ENCODE assay signal across 34 mouse cellular contexts in genomic region chr8:113886509-113886908, GRCm38 (mm10). TPM values are rescaled to one million over a fixed set of nuclear protein-coding genes. Genes with fewer than 3 reads are reported as not detected.
"Had no signal": no experiment of that assay in that cellular context is flagged by ENCODE, and none has a peak within 500 bp of the region (broad histone marks: within the 10 kb centered on the region; RNA-seq: fewer than 3 reads in every experiment).

No protein-coding gene starts in this region.

- H3K4me1 ChIP-seq: heart, embryonic 15.5 days; hindbrain, embryonic 10.5 days; hindbrain, embryonic 12.5 days; hindbrain, embryonic 13.5 days; hindbrain, embryonic 15.5 days; intestine, embryonic 15.5 days had no signal

- H3K9me3 ChIP-seq: heart, embryonic 15.5 days; hindbrain, embryonic 12.5 days; hindbrain, embryonic 13.5 days; hindbrain, embryonic 15.5 days; intestine, embryonic 15.5 days; kidney, embryonic 15.5 days had no signal

- H3K4me2 ChIP-seq: heart, embryonic 15.5 days; hindbrain, embryonic 12.5 days; hindbrain, embryonic 13.5 days; hindbrain, embryonic 14.5 days; hindbrain, embryonic 15.5 days; intestine, embryonic 15.5 days; kidney, embryonic 15.5 days had no signal

- H3K27me3 ChIP-seq: heart, embryonic 15.5 days; hindbrain, embryonic 12.5 days; hindbrain, embryonic 13.5 days; hindbrain, embryonic 15.5 days; intestine, embryonic 15.5 days; kidney, embryonic 15.5 days had no signal

- DNase-seq: heart, postnatal 10 days; heart, postnatal 14 days; heart, postnatal 36 days; heart, postnatal 4 days; kidney, adult 11 months; kidney, adult 18-20 months; kidney, adult 2 months; kidney, adult 8-10 months; kidney, adult 9 months; kidney, postnatal 10 days; kidney, postnatal 14 days; kidney, postnatal 25 days; kidney, postnatal 36 days; kidney, postnatal 4 days; layer of hippocampus, adult 9-11 months; layer of hippocampus, postnatal 36 days had no signal

- H3K36me3 ChIP-seq: heart, embryonic 15.5 days; hindbrain, embryonic 10.5 days; hindbrain, embryonic 12.5 days; hindbrain, embryonic 13.5 days; hindbrain, embryonic 15.5 days; intestine, embryonic 15.5 days; kidney, embryonic 15.5 days had no signal

- H3K4me3 ChIP-seq: heart, embryonic 15.5 days; hindbrain, embryonic 10.5 days; hindbrain, embryonic 12.5 days; hindbrain, embryonic 13.5 days; hindbrain, embryonic 15.5 days; intestine, embryonic 15.5 days; kidney, embryonic 15.5 days; layer of hippocampus, adult 2 months; left cerebral cortex, adult 2 months had no signal

- H3K9ac ChIP-seq: heart, embryonic 15.5 days; hindbrain, embryonic 12.5 days; hindbrain, embryonic 13.5 days; hindbrain, embryonic 14.5 days; hindbrain, embryonic 15.5 days; intestine, embryonic 15.5 days; kidney, embryonic 15.5 days had no signal

- ATAC-seq: hindbrain, embryonic 16.5 days; hindbrain, postnatal 0 days; inflammation-experienced regulatory T-cells, adult 6 months; intestine, embryonic 15.5 days; intestine, embryonic 16.5 days; intestine, postnatal 0 days had no signal

- H3K27ac ChIP-seq: heart, embryonic 15.5 days; hindbrain, embryonic 10.5 days; hindbrain, embryonic 12.5 days; hindbrain, embryonic 13.5 days; hindbrain, embryonic 14.5 days; hindbrain, embryonic 15.5 days; hindbrain, postnatal 0 days; intestine, embryonic 15.5 days; kidney, embryonic 15.5 days; kidney, postnatal 0 days; layer of hippocampus, adult 2 months; left cerebral cortex, adult 2 months had no signal

RNA-seq across cellular contexts. Expression of gene Adamts18, which starts 38.0 kb away (rescaled TPM):
- total RNA-seq: heart, postnatal 25 days; heart, postnatal 36 days; hematopoietic stem cell, adult 5-6 weeks had no signal
- polyA plus RNA-seq: inflammation-experienced regulatory T-cells, adult 6 months; kidney, adult 2 months had no signal
